Mouse (Mus musculus) regulatory T cell (primary cell): ENCODE results near the gene Dppa4.

ENCODE experiments used
- in situ Hi-C: fragments of 300-600 bp; cut with MboI, MseI; formaldehyde crosslinking; loops from one replicate; pipeline ENCODE4 v1.15.1; 2025; ENCODE audit warnings: high pct_unique_total_duplicates

Dppa4 gene

DNA sequence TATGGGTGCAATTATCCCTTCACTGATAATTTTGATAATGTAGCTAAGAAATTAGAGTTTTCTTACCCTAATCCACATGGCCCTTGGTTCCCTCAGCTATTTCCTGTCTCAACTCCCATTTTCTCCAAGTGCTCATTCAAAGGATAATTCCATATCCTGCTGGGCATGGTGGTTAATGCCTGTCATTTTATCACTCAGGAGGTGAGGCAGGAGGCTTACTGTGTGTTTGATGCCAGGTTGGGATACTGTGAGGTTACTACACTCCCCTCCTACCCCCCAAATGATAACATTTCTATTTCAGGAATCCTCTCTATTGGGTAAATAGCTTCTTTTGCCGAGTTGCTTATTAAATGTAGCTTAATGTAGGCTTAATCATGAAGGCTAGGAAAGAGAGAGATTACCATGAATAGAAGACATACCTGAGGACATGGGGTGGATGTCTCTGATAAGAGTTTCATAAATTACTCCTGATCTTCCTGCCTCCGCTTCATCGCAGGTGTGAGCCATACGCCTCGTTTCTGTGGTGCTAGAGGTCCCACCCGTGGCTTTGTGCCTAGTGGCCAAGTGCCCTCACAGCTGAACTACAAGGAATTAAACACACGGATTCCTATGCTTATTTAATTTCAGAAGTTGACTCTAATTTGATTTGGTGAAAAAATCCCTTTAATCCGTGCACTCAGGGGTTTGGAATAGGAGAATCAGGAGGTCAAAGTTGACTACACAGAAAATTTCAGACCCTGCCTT lies 40.2 kb downstream of the Dppa4 start:
- in situ Hi-C loops, result no loop called here

DNA sequence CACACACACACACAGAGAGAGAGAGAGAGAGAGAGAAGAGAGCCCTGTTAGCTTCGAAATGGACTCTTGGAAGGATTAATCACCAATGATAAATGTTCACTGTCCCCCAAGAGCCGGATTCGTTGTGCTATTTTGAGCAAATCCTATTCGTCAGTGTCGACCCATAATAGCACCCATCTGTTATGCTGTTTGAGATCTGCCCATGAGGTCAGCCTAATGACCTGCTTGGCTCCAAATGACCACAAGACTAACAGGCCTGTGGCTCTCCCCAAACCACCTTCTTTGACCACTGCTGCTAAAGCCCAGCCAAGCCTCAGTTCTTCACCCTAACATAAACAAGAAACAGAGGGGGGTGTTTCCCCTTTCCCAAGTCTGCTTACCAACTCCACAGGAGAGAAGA lies 43.4 kb downstream of the Dppa4 start:
- in situ Hi-C loops, result no loop called here

DNA sequence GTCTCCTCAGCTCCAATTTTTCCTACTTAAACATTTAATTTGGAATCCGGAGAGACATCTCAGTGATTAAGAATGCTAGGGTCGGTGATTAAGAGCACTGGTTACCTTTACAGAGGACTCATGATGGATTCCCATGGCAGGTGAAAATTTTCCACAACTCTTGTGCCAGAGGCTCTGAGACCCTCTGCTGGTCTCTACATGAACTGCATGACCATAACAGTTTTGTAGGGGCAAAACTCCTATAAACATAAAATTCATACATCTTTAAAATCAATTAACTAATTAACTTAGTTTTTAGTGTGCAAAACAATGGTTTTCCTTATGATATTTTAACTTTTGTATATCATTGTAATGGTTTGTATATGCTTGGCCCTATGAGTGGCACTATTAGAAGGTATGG lies 44.9 kb downstream of the Dppa4 start:
- in situ Hi-C loops, result no loop called here

DNA sequence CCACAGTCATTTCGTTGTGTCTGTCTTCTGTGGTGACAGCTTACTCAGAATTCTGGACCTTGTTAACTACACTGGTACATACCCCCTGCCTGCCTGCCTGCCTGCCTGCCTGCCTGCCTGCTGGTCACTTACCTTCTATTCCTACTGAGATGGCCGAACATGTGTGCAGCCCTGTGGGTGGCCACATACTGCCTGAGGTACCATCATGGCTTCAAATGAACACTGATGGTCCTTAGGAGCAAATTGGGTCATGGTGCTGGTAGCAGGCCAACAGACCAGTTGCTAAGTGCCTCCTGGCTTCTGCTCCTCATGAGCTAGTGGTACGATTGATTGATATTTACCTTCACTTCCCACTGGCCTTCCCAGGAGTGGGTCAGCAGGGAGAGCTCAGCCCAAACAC lies 48.3 kb downstream of the Dppa4 start:
- in situ Hi-C loops, result no loop called here

DNA sequence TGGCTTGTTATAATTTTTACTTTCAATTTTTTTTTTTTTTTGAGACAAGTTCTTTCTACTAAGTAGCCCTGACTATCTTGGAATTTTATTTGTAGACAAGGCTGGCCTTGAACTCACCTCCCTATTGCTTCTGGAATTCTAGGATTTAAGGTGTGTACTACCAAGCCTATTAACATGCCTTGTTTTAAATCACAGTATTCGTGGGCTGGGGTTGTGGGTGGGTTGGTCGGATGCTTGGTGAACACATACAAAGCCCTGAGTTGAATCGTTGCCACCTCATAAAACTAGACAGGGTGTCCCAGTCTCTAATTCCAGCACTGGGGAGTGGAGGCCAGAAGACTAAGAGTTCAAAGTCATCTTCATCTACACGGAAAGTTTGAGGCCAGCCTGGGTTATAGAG lies 51.8 kb downstream of the Dppa4 start:
- in situ Hi-C loops, result no loop called here
